Mouse (Mus musculus) CH12.LX (cell line): ENCODE measurements around the gene Adamtsl4. TPM values are rescaled to one million over a fixed set of nuclear protein-coding genes. Genes with fewer than 3 reads are reported as not detected.

Experiments
- DNase-seq: peaks from one replicate; pipeline ENCODE4 v3.0.0-alpha.2; 2013; ENCODE audit errors: extremely low read depth
- H3K27ac ChIP-seq: 2 replicates; pipeline ENCODE4 v1.5.1; 2012; ENCODE audit warnings: low read depth, mild to moderate bottlenecking, control low read depth, moderate library complexity; ENCODE audit not compliant: insufficient read depth
- H3K27me3 ChIP-seq: replicated peaks from 2 replicates; pipeline ENCODE3; 2012; ENCODE audit warnings: inconsistent platforms
- H3K36me3 ChIP-seq, 2 experiments: replicated peaks in 1 of 2; 2 replicates each; pipeline versions ENCODE3 to v1.6.1; 2012; ENCODE audit warnings: inconsistent platforms in 1 of 2, low read length in 1 of 2, mild to moderate bottlenecking in 1 of 2, mixed read lengths in 1 of 2, moderate library complexity in 1 of 2; ENCODE audit not compliant: control insufficient read depth in 1 of 2, insufficient read depth in 1 of 2
- H3K4me1 ChIP-seq, 2 experiments: 2 replicates each; pipeline ENCODE4 v1.6.1; 2012; ENCODE audit warnings: inconsistent platforms in 1 of 2, moderate library complexity in 1 of 2; ENCODE audit not compliant: insufficient read depth in 2 of 2, control insufficient read depth in 1 of 2
- H3K4me2 ChIP-seq: 2 replicates; pipeline ENCODE4 v1.6.1; 2012; ENCODE audit warnings: low read depth, mild to moderate bottlenecking, control low read depth; ENCODE audit not compliant: poor library complexity, insufficient read depth, severe bottlenecking
- H3K4me3 ChIP-seq, 3 experiments: fragments of 150-350 bp in 1 of 3; sonication (generic) in 1 of 3; replicated peaks in 1 of 3; 2 replicates each; pipeline versions ENCODE3 to v1.5.1; 2011 to 2012; ENCODE audit warnings: low read depth in 2 of 3, low read length in 2 of 3, mild to moderate bottlenecking in 2 of 3, moderate library complexity in 2 of 3, control low read depth in 1 of 3, improper control_type of control experiment in 1 of 3, inconsistent platforms in 1 of 3, mixed read lengths in 1 of 3; ENCODE audit not compliant: poor library complexity in 1 of 3
- H3K79me2 ChIP-seq: replicated peaks from 2 replicates; pipeline ENCODE4 v1.6.1; 2012; ENCODE audit warnings: mild to moderate bottlenecking, moderate library complexity; ENCODE audit not compliant: control insufficient read depth, poor library complexity, insufficient read depth, severe bottlenecking; ENCODE audit errors: extremely low read depth
- H3K9ac ChIP-seq: 2 replicates; pipeline ENCODE4 v1.6.1; 2012; ENCODE audit warnings: low read depth, mild to moderate bottlenecking, control low read depth, moderate library complexity; ENCODE audit not compliant: insufficient read depth
- H3K9me3 ChIP-seq: replicated peaks from 2 replicates; pipeline ENCODE3; 2012; ENCODE audit warnings: low read length, inconsistent platforms, mixed read lengths
- CHD1 ChIP-seq: IDR thresholded peaks from 2 replicates; pipeline ENCODE4 v1.6.1; 2012; ENCODE audit warnings: low read depth, low read length, improper control_type of control experiment, inconsistent platforms
- ELF1 ChIP-seq: IDR thresholded peaks from 2 replicates; pipeline ENCODE4 v1.6.1; 2014; ENCODE audit warnings: low read depth, mild to moderate bottlenecking, inconsistent platforms, low read length, improper control_type of control experiment
- EP300 ChIP-seq: IDR thresholded peaks from 2 replicates; pipeline ENCODE4 v1.6.1; 2011; ENCODE audit warnings: low read length, improper control_type of control experiment
- GABPA ChIP-seq: IDR thresholded peaks from 2 replicates; pipeline ENCODE4 v1.6.1; 2012; ENCODE audit warnings: low read depth, low read length, improper control_type of control experiment, inconsistent platforms; ENCODE audit not compliant: insufficient replicate concordance
- IRF4 ChIP-seq: IDR thresholded peaks from 2 replicates; pipeline ENCODE4 v1.6.1; 2014; ENCODE audit warnings: low read depth, mild to moderate bottlenecking, inconsistent platforms, low read length, improper control_type of control experiment
- JUN ChIP-seq: IDR thresholded peaks from 2 replicates; pipeline ENCODE4 v1.6.1; 2011; ENCODE audit warnings: low read depth, mild to moderate bottlenecking, low read length, improper control_type of control experiment, moderate library complexity; ENCODE audit not compliant: insufficient read depth
- JUND ChIP-seq: conservative IDR thresholded peaks from 2 replicates; pipeline ENCODE4 v1.6.1; 2011; ENCODE audit warnings: low read depth, low read length, improper control_type of control experiment
- KAT2A ChIP-seq: IDR thresholded peaks from 2 replicates; pipeline ENCODE4 v1.6.1; 2012; ENCODE audit warnings: low read length, improper control_type of control experiment, inconsistent platforms; ENCODE audit not compliant: insufficient replicate concordance
- MAFK ChIP-seq: IDR thresholded peaks from 2 replicates; pipeline ENCODE4 v1.6.1; 2011; ENCODE audit warnings: low read length, improper control_type of control experiment; ENCODE audit not compliant: insufficient replicate concordance
- MAZ ChIP-seq: IDR thresholded peaks from 2 replicates; pipeline ENCODE4 v1.6.1; 2012; ENCODE audit warnings: low read depth, mild to moderate bottlenecking, inconsistent platforms, low read length, improper control_type of control experiment, moderate library complexity
- MEF2A ChIP-seq: IDR thresholded peaks from 2 replicates; pipeline ENCODE4 v1.6.1; 2014; ENCODE audit warnings: low read depth, mild to moderate bottlenecking, inconsistent platforms, low read length, improper control_type of control experiment, borderline replicate concordance
- MXI1 ChIP-seq: IDR thresholded peaks from 2 replicates; pipeline ENCODE4 v1.6.1; 2011; ENCODE audit warnings: mild to moderate bottlenecking, low read depth, low read length, improper control_type of control experiment
- MYC ChIP-seq: IDR thresholded peaks from 2 replicates; pipeline ENCODE4 v1.6.1; 2011; ENCODE audit warnings: low read depth, mild to moderate bottlenecking, improper control_type of control experiment, low read length
- RCOR1 ChIP-seq: conservative IDR thresholded peaks from 2 replicates; pipeline ENCODE4 v1.6.1; 2012; ENCODE audit warnings: low read depth, mild to moderate bottlenecking, inconsistent platforms, low read length, improper control_type of control experiment
- TBP ChIP-seq: conservative IDR thresholded peaks from 2 replicates; pipeline ENCODE4 v1.6.1; 2011; ENCODE audit warnings: low read depth, low read length, improper control_type of control experiment
- TCF12 ChIP-seq: IDR thresholded peaks from 2 replicates; pipeline ENCODE4 v1.6.1; 2014; ENCODE audit warnings: low read depth, mild to moderate bottlenecking, inconsistent platforms, low read length, improper control_type of control experiment
- UBTF ChIP-seq: IDR thresholded peaks from 2 replicates; pipeline ENCODE4 v1.6.1; 2012; ENCODE audit warnings: low read depth, mild to moderate bottlenecking, inconsistent platforms, low read length, improper control_type of control experiment, moderate library complexity
- ZC3H11A ChIP-seq: IDR thresholded peaks from 2 replicates; pipeline ENCODE4 v1.6.1; 2012; ENCODE audit warnings: low read depth, mild to moderate bottlenecking, inconsistent platforms, low read length, improper control_type of control experiment
- ZKSCAN1 ChIP-seq: IDR thresholded peaks from 2 replicates; pipeline ENCODE4 v1.6.1; 2012; ENCODE audit warnings: low read depth, inconsistent platforms, low read length, improper control_type of control experiment, borderline replicate concordance
- ZMIZ1 ChIP-seq: IDR thresholded peaks from 2 replicates; pipeline ENCODE4 v1.6.1; 2012; ENCODE audit warnings: low read depth, mild to moderate bottlenecking, inconsistent platforms, low read length, improper control_type of control experiment
- dilution Hi-C: fragments of 300-500 bp; cut with MboI; formaldehyde crosslinking; loops from 2 replicates; pipeline ENCODE4 v1.14.3; 2020; ENCODE audit warnings: low sequenced_read_pairs; ENCODE audit not compliant: extremely low pct_unique_long_range_greater_than_20kb, extremely low pct_ligation_motif_present
- in situ Hi-C: fragments of 300-500 bp; cut with MboI; formaldehyde crosslinking; loops from 3 replicates; pipeline ENCODE4 v1.14.3; 2019; ENCODE audit warnings: low sequenced_read_pairs, low pct_ligation_motif_present, low pct_unique_long_range_greater_than_20kb, mixed read lengths
- polyA plus RNA-seq: library from polyadenylated mRNA; unstranded; fragments of >175 nt; gene quantifications from 2 replicates; pipeline ENCODE4 v1.2.1, GENCODE M21; 2012; ENCODE audit warnings: low read depth; ENCODE audit not compliant: insufficient read length
- total RNA-seq, 2 experiments: library from RNA; depleted of rRNA; stranded (reverse); fragments of 300-350 nt in 1 of 2; fragments of >200 nt in 1 of 2; gene quantifications; 2 replicates each; pipeline ENCODE4 v1.2.3; 2012 to 2014

Adamtsl4 gene
- total and polyA plus RNA-seq, 3 experiments, result 0.10 to 0.85 TPM; not detected in 1

GRCm38 (mm10) chr3:95677420-95678090, 10.2 kb downstream of the Adamtsl4 start:
- no peak overlapping the region for H3K9ac ChIP-seq
- H3K36me3 ChIP-seq, result peaks cover 0 to 6% of the 10 kb centered on the region in 2 experiments
- H3K27me3 ChIP-seq, result no peaks in the 10 kb centered on the region
- TF ChIP-seq EP300 (no peak), ELF1 (no peak), IRF4 (no peak), MAZ (no peak), ZKSCAN1 (no peak), TBP (no peak), KAT2A (no peak), JUND (no peak), ZMIZ1 (no peak), MAFK (no peak), UBTF (no peak), GABPA (no peak), ZC3H11A (no peak), MEF2A (no peak), RCOR1 (no peak), CHD1 (no peak), JUN (no peak), MXI1 (no peak), TCF12 (no peak), MYC (no peak)
- peaks cover 24 to 48% of the 10 kb centered on the region in 2 experiments for H3K4me1 ChIP-seq
- DNase-seq, result no peak
- in situ Hi-C loops (no loop called here), dilution Hi-C loops (no loop called here)
- H3K4me2 ChIP-seq, result no peak overlapping the region
- H3K27ac ChIP-seq, result no peak overlapping the region
- H3K9me3 ChIP-seq, result no peaks in the 10 kb centered on the region
- no peaks in the 10 kb centered on the region; the same call in 1 of the 2 replicates for H3K79me2 ChIP-seq
- no peak overlapping the region for H3K4me3 ChIP-seq
